Mouse (Mus musculus) forebrain, embryonic 12.5 days (tissue): Measurements from ENCODE around the gene Cadm2. TPM values are rescaled to one million over a fixed set of nuclear protein-coding genes. Genes with fewer than 3 reads are reported as not detected.

Source experiments
- ATAC-seq: fragments of 200-750 bp; cut with Nextera tagmentation; 2 replicates; pipeline ENCODE4 v1.8.0; 2017; ENCODE audit warnings: moderate TSS enrichment; ENCODE audit not compliant: low FRiP score
- H3K27ac ChIP-seq: fragments of 300-500 bp; sonication (generic); 2 replicates; pipeline ENCODE4 v1.5.1; 2016; ENCODE audit warnings: mild to moderate bottlenecking
- H3K27me3 ChIP-seq: fragments of 300-500 bp; sonication (generic); 2 replicates; pipeline ENCODE4 v1.6.1; 2016; ENCODE audit warnings: mild to moderate bottlenecking
- H3K36me3 ChIP-seq: fragments of 300-500 bp; sonication (generic); replicated peaks from 2 replicates; pipeline ENCODE4 v1.6.1; 2016; ENCODE audit warnings: mild to moderate bottlenecking
- H3K4me1 ChIP-seq: fragments of 300-500 bp; sonication (generic); 2 replicates; pipeline ENCODE4 v1.6.1; 2016
- H3K4me2 ChIP-seq: fragments of 300-500 bp; sonication (generic); 2 replicates; pipeline ENCODE4 v1.6.1; 2016; ENCODE audit warnings: mild to moderate bottlenecking, moderate library complexity
- H3K4me3 ChIP-seq: fragments of 300-500 bp; sonication (generic); replicated peaks from 2 replicates; pipeline ENCODE4 v1.5.1; 2016; ENCODE audit warnings: mild to moderate bottlenecking
- H3K9ac ChIP-seq: fragments of 300-500 bp; sonication (generic); 2 replicates; pipeline ENCODE4 v1.6.1; 2016; ENCODE audit warnings: mild to moderate bottlenecking
- H3K9me3 ChIP-seq: fragments of 300-500 bp; sonication (generic); 2 replicates; pipeline ENCODE4 v1.6.1; 2016
- WGBS: fragments of 180-500 bp; shearing (Covaris S2); methylation state at CpG from one replicate; pipeline ENCODE4 v1.1.7; 2016; 5-methylcytosine and 5-hydroxymethylcytosine counted together
- polyA plus RNA-seq: library from polyadenylated mRNA; unstranded; fragments of >200 nt; fragmentation: Nextera tagmentation; extraction: Ambion mirVana; gene quantifications from 2 replicates; pipeline ENCODE4 v1.2.1, GENCODE M21; 2016

Cadm2 gene
- polyA plus RNA-seq, 1 experiment from 2014 or later: 11.0 TPM

GRCm38 (mm10) chr16:67095916-67096315, 524.8 kb downstream of the Cadm2 start:
- Histone ChIP-seq H3K9ac (no peak overlapping the region), H3K27ac (no peak overlapping the region), H3K4me1 (no peaks in the 10 kb centered on the region), H3K9me3 (no peaks in the 10 kb centered on the region), H3K4me2 (no peak overlapping the region), H3K36me3 (no peaks in the 10 kb centered on the region), H3K4me3 (no peak overlapping the region), H3K27me3 (no peaks in the 10 kb centered on the region)
- ATAC-seq: no peak
- WGBS: 87% methylated on average over 4 of the region's 4 CpGs

GRCm38 (mm10) chr16:67089747-67090146, 531.0 kb downstream of the Cadm2 start:
- no peak overlapping the region for H3K27ac ChIP-seq
- no peak for ATAC-seq
- WGBS: 70% methylated on average over 3 of the region's 3 CpGs
- H3K9me3 ChIP-seq: no peaks in the 10 kb centered on the region
- no peaks in the 10 kb centered on the region for H3K4me1 ChIP-seq
- no peaks in the 10 kb centered on the region for H3K36me3 ChIP-seq
- H3K27me3 ChIP-seq: no peaks in the 10 kb centered on the region
- H3K4me2 ChIP-seq: no peak overlapping the region
- H3K4me3 ChIP-seq: no peak overlapping the region
- H3K9ac ChIP-seq: no peak overlapping the region

GRCm38 (mm10) chr16:67079318-67079717, 541.4 kb downstream of the Cadm2 start:
- H3K9ac ChIP-seq: no peak overlapping the region
- H3K27ac ChIP-seq: no peak overlapping the region
- no peaks in the 10 kb centered on the region for H3K27me3 ChIP-seq
- ATAC-seq: no peak
- H3K4me1 ChIP-seq: no peaks in the 10 kb centered on the region
- no peak overlapping the region for H3K4me3 ChIP-seq
- H3K9me3 ChIP-seq: no peaks in the 10 kb centered on the region
- no peaks in the 10 kb centered on the region for H3K36me3 ChIP-seq
- 27% methylated on average over 2 of the region's 2 CpGs for WGBS
- H3K4me2 ChIP-seq: no peak overlapping the region

- ATAC-seq: no peak
- H3K4me1 ChIP-seq: no peaks in the 10 kb centered on the region
- WGBS: 89% methylated on average over 7 of the region's 7 CpGs
Observed at GRCm38 (mm10) chr16:67076169-67076895, 544.4 kb downstream of the Cadm2 start.

GRCm38 (mm10) chr16:67068461-67068860, 552.2 kb downstream of the Cadm2 start:
- ATAC-seq: no peak
- Histone ChIP-seq H3K27ac (no peak overlapping the region), H3K4me3 (no peak overlapping the region), H3K4me1 (no peaks in the 10 kb centered on the region), H3K9me3 (no peaks in the 10 kb centered on the region), H3K36me3 (no peaks in the 10 kb centered on the region), H3K9ac (no peak overlapping the region), H3K27me3 (no peaks in the 10 kb centered on the region), H3K4me2 (no peak overlapping the region)
- WGBS: 85% methylated on average over 1 of the region's 1 CpGs

More at GRCm38 (mm10) chr16:67076169-67076895, 544.4 kb downstream of the Cadm2 start:
- Histone ChIP-seq H3K27ac (no peak overlapping the region), H3K9ac (no peak overlapping the region), H3K4me2 (no peak overlapping the region), H3K9me3 (no peaks in the 10 kb centered on the region), H3K36me3 (no peaks in the 10 kb centered on the region), H3K4me3 (no peak overlapping the region), H3K27me3 (no peaks in the 10 kb centered on the region)

GRCm38 (mm10) chr16:67030918-67031317, 589.8 kb downstream of the Cadm2 start:
- 71% methylated on average over 5 of the region's 5 CpGs for WGBS
- Histone ChIP-seq H3K27ac (no peak overlapping the region), H3K4me1 (no peaks in the 10 kb centered on the region), H3K4me3 (no peak overlapping the region), H3K36me3 (no peaks in the 10 kb centered on the region), H3K9me3 (no peaks in the 10 kb centered on the region), H3K27me3 (no peaks in the 10 kb centered on the region), H3K9ac (no peak overlapping the region), H3K4me2 (no peak overlapping the region)
- ATAC-seq: no peak; the same call in 1 of the 2 replicates

GRCm38 (mm10) chr16:67019856-67020255, 600.9 kb downstream of the Cadm2 start:
- Histone ChIP-seq H3K4me1 (no peaks in the 10 kb centered on the region), H3K27me3 (no peaks in the 10 kb centered on the region), H3K27ac (no peak overlapping the region), H3K36me3 (no peaks in the 10 kb centered on the region), H3K9me3 (no peaks in the 10 kb centered on the region), H3K9ac (no peak overlapping the region), H3K4me2 (no peak overlapping the region), H3K4me3 (no peak overlapping the region)
- WGBS: 61% methylated on average over 1 of the region's 1 CpGs
- no peak for ATAC-seq

GRCm38 (mm10) chr16:67017710-67018109, 603.0 kb downstream of the Cadm2 start:
- H3K4me2 ChIP-seq: no peak overlapping the region
- H3K9me3 ChIP-seq: no peaks in the 10 kb centered on the region
- WGBS: 85% methylated on average over 2 of the region's 2 CpGs
- H3K36me3 ChIP-seq: no peaks in the 10 kb centered on the region
- ATAC-seq: no peak
- no peaks in the 10 kb centered on the region for H3K27me3 ChIP-seq
- no peak overlapping the region for H3K9ac ChIP-seq
- H3K4me1 ChIP-seq: no peaks in the 10 kb centered on the region
- no peak overlapping the region for H3K4me3 ChIP-seq
- H3K27ac ChIP-seq: no peak overlapping the region

GRCm38 (mm10) chr16:67003161-67003560, 617.5 kb downstream of the Cadm2 start:
- WGBS: 85% methylated on average over 3 of the region's 3 CpGs
- H3K27ac ChIP-seq: no peak overlapping the region
- H3K4me1 ChIP-seq: no peaks in the 10 kb centered on the region
- no peak overlapping the region for H3K9ac ChIP-seq
- H3K4me2 ChIP-seq: no peak overlapping the region
- no peak overlapping the region for H3K4me3 ChIP-seq
- no peaks in the 10 kb centered on the region for H3K27me3 ChIP-seq
- no peak for ATAC-seq
- H3K36me3 ChIP-seq: no peaks in the 10 kb centered on the region
- no peaks in the 10 kb centered on the region for H3K9me3 ChIP-seq

- no peaks in the 10 kb centered on the region for H3K9me3 ChIP-seq
- H3K4me3 ChIP-seq: no peak overlapping the region
- H3K4me2 ChIP-seq: no peak overlapping the region
- no peak for ATAC-seq
- H3K9ac ChIP-seq: no peak overlapping the region
- H3K36me3 ChIP-seq: no peaks in the 10 kb centered on the region
- no peaks in the 10 kb centered on the region for H3K27me3 ChIP-seq
- no peak overlapping the region for H3K27ac ChIP-seq
- no peaks in the 10 kb centered on the region for H3K4me1 ChIP-seq
- 69% methylated on average over 4 of the region's 4 CpGs for WGBS
Observed at GRCm38 (mm10) chr16:67001707-67002106, 619.0 kb downstream of the Cadm2 start.

- H3K9ac ChIP-seq: no peak overlapping the region
- ATAC-seq: no peak
- no peaks in the 10 kb centered on the region for H3K4me1 ChIP-seq
- H3K36me3 ChIP-seq: no peaks in the 10 kb centered on the region
- no peaks in the 10 kb centered on the region for H3K9me3 ChIP-seq
- H3K27me3 ChIP-seq: no peaks in the 10 kb centered on the region
- H3K27ac ChIP-seq: no peak overlapping the region
- H3K4me3 ChIP-seq: no peak overlapping the region
- H3K4me2 ChIP-seq: no peak overlapping the region
- WGBS: 56% methylated on average over 2 of the region's 2 CpGs
Observed at GRCm38 (mm10) chr16:66997461-66997860, 623.2 kb downstream of the Cadm2 start.

- Histone ChIP-seq H3K9ac (no peak overlapping the region), H3K4me2 (no peak overlapping the region), H3K36me3 (no peaks in the 10 kb centered on the region), H3K4me1 (no peaks in the 10 kb centered on the region), H3K4me3 (no peak overlapping the region), H3K27me3 (no peaks in the 10 kb centered on the region), H3K27ac (no peak overlapping the region), H3K9me3 (no peaks in the 10 kb centered on the region)
- WGBS: 88% methylated on average over 6 of the region's 6 CpGs
- no peak for ATAC-seq
Observed at GRCm38 (mm10) chr16:66987741-66988140, 633.0 kb downstream of the Cadm2 start.

- H3K27me3 ChIP-seq: no peaks in the 10 kb centered on the region
- no peak for ATAC-seq
- H3K9me3 ChIP-seq: no peaks in the 10 kb centered on the region
- no peak overlapping the region for H3K4me3 ChIP-seq
- H3K36me3 ChIP-seq: no peaks in the 10 kb centered on the region
- no peaks in the 10 kb centered on the region for H3K4me1 ChIP-seq
- no peak overlapping the region for H3K27ac ChIP-seq
- H3K4me2 ChIP-seq: no peak overlapping the region
- 81% methylated on average over 7 of the region's 7 CpGs for WGBS
- H3K9ac ChIP-seq: no peak overlapping the region
Observed at GRCm38 (mm10) chr16:66986879-66987278, 633.8 kb downstream of the Cadm2 start.
